Mouse (Mus musculus): ENCODE results near the gene Fut2. TPM values are rescaled to one million over a fixed set of nuclear protein-coding genes. Genes with fewer than 3 reads are reported as not detected.

Gene Fut2
- polyA plus RNA-seq (2012; rRNA removed): 1.3 and 1.9 TPM in 2 replicates

DNA sequence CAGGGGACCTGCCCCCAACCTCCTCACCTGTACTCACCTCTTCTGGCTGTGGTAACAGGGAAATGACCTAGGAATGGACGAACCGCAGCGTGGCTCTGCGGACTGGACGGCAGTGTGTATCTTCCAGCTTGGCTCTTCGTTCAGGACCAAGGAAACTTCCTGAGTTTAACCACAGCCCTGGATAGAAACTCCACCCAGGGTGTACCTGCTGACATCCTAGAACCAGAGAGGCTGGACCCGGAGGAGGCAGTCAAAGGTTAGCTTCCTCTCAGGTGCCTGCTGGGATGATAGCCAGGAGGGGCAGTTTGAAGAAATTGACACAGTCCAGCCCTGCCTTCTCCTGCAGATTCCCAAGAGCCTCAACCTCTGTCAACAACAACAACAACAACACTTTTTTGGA is at the start of gene Fut2:
Gene Fut2, minus strand, starts transcription at position 234 of the 400 bp plus-strand sequence.
- no peak within 1 kb of the TSS for H3K27ac ChIP-seq (ENCODE audit: control insufficient read depth, insufficient read depth, low read length)
- H3K4me3 ChIP-seq (ENCODE audit: control insufficient read depth, insufficient read depth, low read length): no peak within 1 kb of the TSS
- no peak for TF ChIP-seq POLR2A (IDR thresholded peaks at IDR 0.05; ENCODE audit: control insufficient read depth, extremely low read depth, insufficient read depth, low read length, poor library complexity)
- no peak for TF ChIP-seq CTCF (IDR thresholded peaks at IDR 0.05; ENCODE audit: borderline replicate concordance, control insufficient read depth, extremely low read depth, insufficient read depth, low read length, poor library complexity)
- H3K36me3 ChIP-seq (ENCODE audit: control insufficient read depth, insufficient read depth, low read length): no peaks in the 10 kb centered on the region
- DNase-seq: no peak
- WGBS: 83% methylated on average over 7 of the region's 7 CpGs
- H3K4me1 ChIP-seq (replicated peaks; ENCODE audit: control insufficient read depth, insufficient read depth, low read length): no peaks in the 10 kb centered on the region
- H3K27me3 ChIP-seq (ENCODE audit: control insufficient read depth, insufficient read depth, low read length): no peaks in the 10 kb centered on the region

- peak; percentile 96 for DNase-seq
- H3K4me3 ChIP-seq (ENCODE audit: control insufficient read depth, insufficient read depth, low read length): peak within 1 kb of the TSS; percentile 81
- WGBS: 7% methylated on average over 34 of the region's 34 CpGs
- peak within 1 kb of the TSS; percentile 7; the same call in 1 of the 2 replicates for H3K27ac ChIP-seq (ENCODE audit: control insufficient read depth, insufficient read depth, low read length)
- H3K4me1 ChIP-seq (replicated peaks; ENCODE audit: control insufficient read depth, insufficient read depth, low read length): peaks cover 37% of the 10 kb centered on the region
- H3K36me3 ChIP-seq (ENCODE audit: control insufficient read depth, insufficient read depth, low read length): peaks cover 19% of the 10 kb centered on the region
- no peaks in the 10 kb centered on the region for H3K27me3 ChIP-seq (ENCODE audit: control insufficient read depth, insufficient read depth, low read length)
- TF ChIP-seq POLR2A (IDR thresholded peaks at IDR 0.05; ENCODE audit: control insufficient read depth, extremely low read depth, insufficient read depth, low read length, poor library complexity) (peak; percentile 78), CTCF (IDR thresholded peaks at IDR 0.05; ENCODE audit: borderline replicate concordance, control insufficient read depth, extremely low read depth, insufficient read depth, low read length, poor library complexity) (0 out of 2 replicates have a peak, but pooled peaks have one; percentile 43)
Measured at GRCm38 (mm10) chr7:45715090-45715708, 49.0 kb upstream of the Fut2 start, which contains the start of gene Rpl18. Rpl18 (plus strand) TSS chr7:45715457.

- WGBS: 12% methylated on average over 14 of the region's 14 CpGs
- TF ChIP-seq CTCF (IDR thresholded peaks at IDR 0.05; ENCODE audit: borderline replicate concordance, control insufficient read depth, extremely low read depth, insufficient read depth, low read length, poor library complexity): no peak
- no peak for TF ChIP-seq POLR2A (IDR thresholded peaks at IDR 0.05; ENCODE audit: control insufficient read depth, extremely low read depth, insufficient read depth, low read length, poor library complexity)
- DNase-seq: no peak
- Histone ChIP-seq H3K27me3 (ENCODE audit: control insufficient read depth, insufficient read depth, low read length) (no peaks in the 10 kb centered on the region), H3K36me3 (ENCODE audit: control insufficient read depth, insufficient read depth, low read length) (peaks cover 14% of the 10 kb centered on the region), H3K4me3 (ENCODE audit: control insufficient read depth, insufficient read depth, low read length) (peak overlapping the region; percentile 81), H3K27ac (ENCODE audit: control insufficient read depth, insufficient read depth, low read length) (no peak overlapping the region), H3K4me1 (replicated peaks; ENCODE audit: control insufficient read depth, insufficient read depth, low read length) (peaks cover 33% of the 10 kb centered on the region)
Measured at GRCm38 (mm10) chr7:45714630-45715089, 48.5 kb upstream of the Fut2 start.

GRCm38 (mm10) chr7:45713881-45714520 is 47.8 kb upstream of the Fut2 start:
- Histone ChIP-seq H3K27me3 (ENCODE audit: control insufficient read depth, insufficient read depth, low read length) (no peaks in the 10 kb centered on the region), H3K4me1 (replicated peaks; ENCODE audit: control insufficient read depth, insufficient read depth, low read length) (peaks cover 27% of the 10 kb centered on the region), H3K4me3 (ENCODE audit: control insufficient read depth, insufficient read depth, low read length) (peak overlapping the region; percentile 81; the same call in 1 of the 2 replicates), H3K36me3 (ENCODE audit: control insufficient read depth, insufficient read depth, low read length) (peaks cover 8% of the 10 kb centered on the region), H3K27ac (ENCODE audit: control insufficient read depth, insufficient read depth, low read length) (no peak overlapping the region)
- no peak for TF ChIP-seq CTCF (IDR thresholded peaks at IDR 0.05; ENCODE audit: borderline replicate concordance, control insufficient read depth, extremely low read depth, insufficient read depth, low read length, poor library complexity)
- no peak for TF ChIP-seq POLR2A (IDR thresholded peaks at IDR 0.05; ENCODE audit: control insufficient read depth, extremely low read depth, insufficient read depth, low read length, poor library complexity)
- 92% methylated on average over 6 of the region's 6 CpGs for WGBS
- DNase-seq: no peak

- WGBS: 97% methylated on average over 16 of the region's 16 CpGs
- no peak overlapping the region for H3K4me3 ChIP-seq (ENCODE audit: control insufficient read depth, insufficient read depth, low read length)
- DNase-seq: no peak
Measured at GRCm38 (mm10) chr7:45713396-45713795, 47.2 kb upstream of the Fut2 start.

DNA sequence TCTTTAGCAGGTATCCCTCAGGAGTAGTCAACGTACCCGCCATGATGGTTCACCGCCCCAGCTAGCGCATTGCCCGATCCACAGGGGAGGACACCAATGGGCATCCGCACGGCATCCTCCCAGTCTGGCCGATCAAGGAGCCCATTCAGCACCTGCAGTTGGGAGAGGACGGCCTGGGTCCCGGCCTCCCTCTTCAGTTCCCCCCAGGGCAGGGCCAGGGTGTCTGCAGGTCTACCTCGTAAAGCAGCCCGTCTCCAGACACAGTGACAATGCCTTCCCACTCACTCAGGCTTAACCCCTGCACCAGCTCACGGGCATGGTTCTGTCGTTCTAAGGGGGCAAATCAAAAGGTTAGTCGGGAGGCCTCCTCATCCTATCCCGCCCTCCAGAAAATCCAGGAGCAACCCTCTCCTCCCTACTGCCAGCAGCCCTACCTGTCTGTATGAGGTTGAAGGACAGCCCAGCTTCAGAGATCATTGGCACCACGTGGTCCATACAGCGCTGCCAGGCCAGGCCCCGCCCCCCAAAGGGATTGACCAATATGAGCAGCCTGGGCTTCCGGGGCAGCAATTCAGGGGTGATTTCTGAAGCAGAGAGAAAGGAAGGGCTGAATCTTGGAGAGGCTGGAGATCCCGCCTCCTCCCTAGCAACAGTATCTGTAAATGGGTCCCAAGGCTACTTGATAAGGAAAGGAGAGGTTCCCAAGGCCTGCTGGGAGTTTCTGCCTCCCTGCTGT is 46.0 kb upstream of the Fut2 start:
- Histone ChIP-seq H3K27ac (ENCODE audit: control insufficient read depth, insufficient read depth, low read length) (no peak overlapping the region), H3K4me3 (ENCODE audit: control insufficient read depth, insufficient read depth, low read length) (no peak overlapping the region), H3K4me1 (replicated peaks; ENCODE audit: control insufficient read depth, insufficient read depth, low read length) (peaks cover 40% of the 10 kb centered on the region), H3K27me3 (ENCODE audit: control insufficient read depth, insufficient read depth, low read length) (no peaks in the 10 kb centered on the region), H3K36me3 (ENCODE audit: control insufficient read depth, insufficient read depth, low read length) (peaks cover 8% of the 10 kb centered on the region)
- WGBS: 95% methylated on average over 21 of the region's 21 CpGs
- DNase-seq: no peak
- TF ChIP-seq POLR2A (IDR thresholded peaks at IDR 0.05; ENCODE audit: control insufficient read depth, extremely low read depth, insufficient read depth, low read length, poor library complexity): no peak
- no peak for TF ChIP-seq CTCF (IDR thresholded peaks at IDR 0.05; ENCODE audit: borderline replicate concordance, control insufficient read depth, extremely low read depth, insufficient read depth, low read length, poor library complexity)

More at GRCm38 (mm10) chr7:45713396-45713795, 47.2 kb upstream of the Fut2 start:
- no peak overlapping the region for H3K27ac ChIP-seq (ENCODE audit: control insufficient read depth, insufficient read depth, low read length)
- peaks cover 8% of the 10 kb centered on the region for H3K36me3 ChIP-seq (ENCODE audit: control insufficient read depth, insufficient read depth, low read length)
- no peaks in the 10 kb centered on the region for H3K27me3 ChIP-seq (ENCODE audit: control insufficient read depth, insufficient read depth, low read length)
- TF ChIP-seq CTCF (IDR thresholded peaks at IDR 0.05; ENCODE audit: borderline replicate concordance, control insufficient read depth, extremely low read depth, insufficient read depth, low read length, poor library complexity) (no peak), POLR2A (IDR thresholded peaks at IDR 0.05; ENCODE audit: control insufficient read depth, extremely low read depth, insufficient read depth, low read length, poor library complexity) (no peak)
- peaks cover 29% of the 10 kb centered on the region for H3K4me1 ChIP-seq (replicated peaks; ENCODE audit: control insufficient read depth, insufficient read depth, low read length)

All from thymus, adult 2 months (tissue).